Mouse (Mus musculus): ENCODE results near the gene Gm1043.

DNA sequence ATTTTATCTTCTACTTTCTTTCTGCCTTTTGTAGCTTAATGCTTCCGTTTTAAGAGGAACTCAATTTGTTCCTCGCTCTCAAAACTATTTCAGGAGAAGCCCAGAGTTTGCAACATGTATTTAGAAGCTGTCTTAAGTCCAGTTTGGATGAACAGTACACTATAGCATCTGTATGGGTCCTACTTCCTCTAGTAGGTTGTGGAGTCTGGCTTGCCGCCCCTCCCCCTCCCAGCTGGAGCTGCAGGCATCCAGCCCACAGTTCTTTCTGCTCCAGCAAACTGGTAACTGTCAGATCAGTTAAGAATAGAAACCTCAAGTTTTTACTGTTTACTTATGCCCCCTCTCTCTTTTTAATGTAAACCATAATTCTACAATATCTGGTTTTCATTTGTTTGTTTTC, 2.8 kb upstream of the Gm1043 start:
- no peak for TF ChIP-seq POLR2A (IDR thresholded peaks at IDR 0.05; ENCODE audit: insufficient read depth, low read depth, low read length)
- TF ChIP-seq CTCF (IDR thresholded peaks at IDR 0.05; ENCODE audit: insufficient read depth, low read depth, low read length) = no peak
